Mouse (Mus musculus) forebrain, embryonic 10.5 days (tissue): ENCODE data around the gene Tbx3. TPM values are rescaled to one million over a fixed set of nuclear protein-coding genes. Genes with fewer than 3 reads are reported as not detected.
A peak's percentile ranks its signal among the peaks of the same experiment; 100 is the strongest.

Source experiments
- DNase-seq: peaks from one replicate; pipeline ENCODE4 v3.0.0-alpha.2; 2017; ENCODE audit warnings: low spot score; ENCODE audit errors: extremely low spot score
- H3K27ac ChIP-seq: fragments of 300-500 bp; sonication (generic); 2 replicates; pipeline ENCODE4 v1.5.1; 2016; ENCODE audit warnings: mild to moderate bottlenecking
- H3K27me3 ChIP-seq: fragments of 300-500 bp; sonication (generic); 2 replicates; pipeline ENCODE4 v1.6.1; 2016; ENCODE audit warnings: mild to moderate bottlenecking; ENCODE audit not compliant: poor library complexity, severe bottlenecking
- H3K36me3 ChIP-seq: fragments of 300-500 bp; sonication (generic); replicated peaks from 2 replicates; pipeline ENCODE4 v1.6.1; 2016; ENCODE audit warnings: mild to moderate bottlenecking, moderate library complexity
- H3K4me1 ChIP-seq: fragments of 300-500 bp; sonication (generic); 2 replicates; pipeline ENCODE4 v1.6.1; 2016
- H3K4me3 ChIP-seq: fragments of 300-500 bp; sonication (generic); 2 replicates; pipeline ENCODE4 v1.5.1; 2016; ENCODE audit warnings: mild to moderate bottlenecking, moderate library complexity
- H3K9me3 ChIP-seq: fragments of 300-500 bp; sonication (generic); 2 replicates; pipeline ENCODE4 v1.6.1; 2016; ENCODE audit warnings: mild to moderate bottlenecking, moderate library complexity
- WGBS: fragments of 180-500 bp; shearing (Covaris S2); methylation state at CpG from one replicate; pipeline ENCODE4 v1.1.7; 2016; 5-methylcytosine and 5-hydroxymethylcytosine counted together
- polyA plus RNA-seq: library from polyadenylated mRNA; unstranded; fragments of >200 nt; fragmentation: Nextera tagmentation; extraction: Ambion mirVana; gene quantifications from 2 replicates; pipeline ENCODE4 v1.2.1, GENCODE M21; 2016

Gene Tbx3
- polyA plus RNA-seq, 1 experiment from 2014 or later = 13.9 TPM

DNA sequence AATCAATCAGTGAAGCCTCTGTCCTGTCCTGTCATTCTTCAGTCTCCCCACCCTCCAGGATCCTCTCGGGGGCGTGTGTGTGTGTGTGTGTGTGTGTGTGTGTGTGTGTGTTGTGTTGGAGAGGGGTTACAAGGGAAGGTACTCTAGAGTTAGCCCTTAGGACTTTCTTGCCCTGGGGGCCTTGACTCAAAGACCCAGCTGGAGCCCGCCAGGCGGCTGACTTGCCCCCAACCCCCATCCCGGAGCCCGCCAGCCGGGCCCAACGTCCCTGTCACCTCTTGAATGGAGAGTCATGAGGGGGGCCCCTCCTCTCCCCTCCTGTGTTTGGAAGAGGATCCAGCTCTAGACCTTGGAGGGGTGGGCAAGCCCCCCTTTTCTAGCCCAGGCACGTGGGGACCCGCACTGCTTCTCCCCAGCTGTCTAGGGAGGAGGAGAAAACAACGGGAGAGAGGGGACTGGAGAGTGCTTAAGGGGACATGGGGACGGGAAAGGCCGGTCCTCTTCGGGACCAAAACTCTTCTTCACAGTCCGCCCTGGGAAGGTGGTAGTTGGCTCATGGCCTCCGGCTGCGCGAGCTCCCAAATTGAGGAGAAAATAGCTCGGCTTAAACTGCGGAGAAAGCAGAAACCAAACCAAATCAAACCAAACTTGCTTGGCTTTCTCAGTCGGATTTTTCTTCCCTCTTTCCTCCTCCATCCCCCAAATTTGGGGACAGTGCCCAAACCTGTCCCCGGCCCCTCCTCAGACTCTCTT lies 15.2 kb downstream of the Tbx3 start:
- peaks cover 100% of the 10 kb centered on the region for H3K27me3 ChIP-seq
- peak overlapping the region; percentile 8 for H3K4me3 ChIP-seq
- WGBS = under 1% methylated on average over 22 of the region's 22 CpGs
- H3K4me1 ChIP-seq = peaks cover 52% of the 10 kb centered on the region
- H3K36me3 ChIP-seq = no peaks in the 10 kb centered on the region
- no peaks in the 10 kb centered on the region for H3K9me3 ChIP-seq
- H3K27ac ChIP-seq = peak overlapping the region; percentile 40; the same call in 1 of the 2 replicates
- no peak for DNase-seq

DNA sequence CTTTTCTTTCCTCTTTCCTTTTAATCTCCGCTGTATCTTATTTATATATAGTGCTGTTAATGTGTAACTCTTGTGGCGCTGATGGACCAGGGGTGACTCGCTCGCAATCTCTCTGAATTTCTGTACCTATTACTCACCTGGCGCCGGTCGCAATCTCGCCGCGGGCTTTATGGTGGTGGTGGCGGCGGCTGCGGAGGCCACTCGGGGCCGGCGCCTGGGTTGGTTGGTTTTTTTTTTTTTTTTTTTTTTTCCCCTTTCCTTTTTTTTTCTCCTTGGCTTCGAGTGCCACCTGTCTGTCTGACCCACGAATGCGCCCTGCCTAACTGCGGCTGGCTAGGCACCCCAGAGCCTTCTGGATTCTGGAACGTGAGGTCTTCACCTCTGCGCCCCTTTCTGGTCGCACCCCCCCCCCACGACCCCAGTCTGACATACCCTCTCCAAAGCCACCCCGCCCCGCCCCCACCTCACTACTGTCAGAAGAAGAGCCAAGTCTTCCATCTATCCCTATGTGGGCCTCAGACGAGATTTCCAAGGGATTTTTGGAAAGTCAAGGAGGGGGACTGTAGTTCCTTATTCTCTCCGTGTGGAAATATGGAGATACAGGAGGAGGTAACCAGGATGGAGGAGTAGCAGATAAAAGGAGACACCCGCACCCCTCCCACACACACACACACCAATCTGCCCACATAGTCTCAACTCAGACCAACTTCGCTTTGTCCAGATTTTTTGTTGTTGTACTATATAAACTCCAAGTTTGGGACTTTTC lies 15.9 kb downstream of the Tbx3 start:
- under 1% methylated on average over 30 of the region's 30 CpGs for WGBS
- Histone ChIP-seq H3K36me3 (no peaks in the 10 kb centered on the region), H3K4me1 (peaks cover 50% of the 10 kb centered on the region), H3K9me3 (no peaks in the 10 kb centered on the region), H3K27me3 (peaks cover 100% of the 10 kb centered on the region), H3K27ac (no peak overlapping the region; the same call in 1 of the 2 replicates), H3K4me3 (peak overlapping the region; percentile 16; the same call in 1 of the 2 replicates)
- no peak for DNase-seq

DNA sequence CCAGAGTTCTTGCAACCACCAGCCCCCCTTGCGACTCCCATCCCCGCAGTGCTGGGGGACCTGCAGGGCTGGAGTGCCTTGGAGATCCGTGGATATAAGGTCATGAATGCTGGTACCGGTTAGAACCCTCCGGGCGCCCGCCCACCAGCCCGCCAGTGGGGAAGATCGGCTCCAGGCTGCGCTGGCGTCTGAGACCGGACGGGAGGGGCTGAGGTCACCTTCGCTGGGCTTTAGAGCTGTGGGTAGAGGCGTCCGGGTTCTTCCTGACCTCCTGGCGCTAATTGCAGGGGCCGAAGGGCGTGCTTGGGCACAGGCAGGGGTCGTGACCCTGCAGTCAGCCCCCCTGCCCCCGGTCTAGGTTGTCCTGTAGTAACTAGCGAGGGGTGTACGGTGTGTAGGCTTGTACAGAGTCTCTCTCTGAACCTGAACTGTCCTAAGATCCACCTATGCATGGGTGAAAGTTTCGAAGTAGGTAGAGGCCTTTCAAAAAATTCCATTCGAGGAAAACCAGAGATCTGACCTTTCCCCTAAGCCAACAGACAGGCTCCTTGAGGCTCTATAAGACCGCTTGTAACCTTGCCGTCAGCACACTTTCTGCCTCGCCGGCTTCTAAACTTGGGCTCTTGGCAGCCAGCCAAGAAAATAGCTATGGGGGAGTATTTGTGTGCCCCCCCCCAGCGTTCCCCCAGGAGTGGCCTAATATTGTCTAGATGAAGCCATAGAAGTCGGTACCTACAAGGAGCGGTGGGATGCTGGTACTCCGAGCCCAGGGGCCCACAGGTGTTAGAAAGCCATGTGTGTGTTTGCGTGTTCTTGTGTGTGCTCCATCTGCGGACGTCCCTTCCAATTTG lies 16.8 kb downstream of the Tbx3 start:
- Histone ChIP-seq H3K4me3 (peak overlapping the region; percentile 16; the same call in 1 of the 2 replicates), H3K9me3 (no peaks in the 10 kb centered on the region), H3K27ac (peak overlapping the region; percentile 44; the same call in 1 of the 2 replicates), H3K4me1 (peaks cover 50% of the 10 kb centered on the region), H3K36me3 (no peaks in the 10 kb centered on the region), H3K27me3 (peaks cover 100% of the 10 kb centered on the region)
- 2% methylated on average over 36 of the region's 36 CpGs for WGBS
- no peak for DNase-seq

DNA sequence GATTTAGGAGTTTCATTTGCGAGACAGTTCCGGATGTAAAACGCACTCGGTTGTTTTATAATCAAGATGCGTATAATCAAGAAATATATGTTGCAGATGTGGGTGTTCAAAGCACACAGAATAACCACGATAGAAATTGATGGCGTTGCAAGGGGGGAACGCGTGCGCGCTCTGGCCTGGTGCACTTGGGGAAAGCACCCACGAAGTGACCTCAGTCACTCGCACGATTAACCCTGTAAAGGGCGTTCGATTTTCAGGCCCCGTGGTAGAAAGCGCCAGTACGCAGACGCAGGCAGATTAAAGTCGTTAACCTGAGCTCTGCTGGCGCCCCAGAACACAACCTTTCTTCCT lies 17.4 kb downstream of the Tbx3 start:
- DNase-seq = no peak
- WGBS = 4% methylated on average over 22 of the region's 22 CpGs
- H3K4me1 ChIP-seq = peaks cover 47% of the 10 kb centered on the region
- no peaks in the 10 kb centered on the region for H3K36me3 ChIP-seq
- H3K4me3 ChIP-seq = no peak overlapping the region
- H3K27me3 ChIP-seq = peaks cover 100% of the 10 kb centered on the region
- no peaks in the 10 kb centered on the region for H3K9me3 ChIP-seq
- no peak overlapping the region for H3K27ac ChIP-seq

DNA sequence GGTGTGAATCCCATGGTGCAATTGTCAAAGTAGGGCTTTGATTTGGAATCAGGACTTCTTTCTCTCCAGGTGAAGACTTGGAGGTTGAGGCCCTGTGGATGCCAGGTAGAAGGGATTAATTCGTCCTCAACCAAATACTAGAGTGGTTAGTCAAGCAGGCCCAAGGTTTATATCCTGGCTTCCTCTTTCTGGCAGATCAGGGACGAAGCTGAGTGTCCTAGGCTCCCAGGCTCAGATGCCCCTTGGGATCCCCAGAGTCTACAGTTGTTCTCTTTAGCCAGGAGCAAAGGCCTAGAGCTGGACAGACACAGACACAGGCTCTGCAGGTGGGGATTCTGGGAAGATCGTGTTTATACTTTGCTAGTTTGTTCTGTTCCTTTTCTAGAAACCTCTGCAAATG lies 17.8 kb downstream of the Tbx3 start:
- Histone ChIP-seq H3K36me3 (no peaks in the 10 kb centered on the region), H3K4me3 (no peak overlapping the region), H3K9me3 (no peaks in the 10 kb centered on the region), H3K4me1 (peaks cover 42% of the 10 kb centered on the region), H3K27ac (no peak overlapping the region), H3K27me3 (peaks cover 100% of the 10 kb centered on the region)
- no peak for DNase-seq
- 4% methylated on average over 3 of the region's 3 CpGs for WGBS

DNA sequence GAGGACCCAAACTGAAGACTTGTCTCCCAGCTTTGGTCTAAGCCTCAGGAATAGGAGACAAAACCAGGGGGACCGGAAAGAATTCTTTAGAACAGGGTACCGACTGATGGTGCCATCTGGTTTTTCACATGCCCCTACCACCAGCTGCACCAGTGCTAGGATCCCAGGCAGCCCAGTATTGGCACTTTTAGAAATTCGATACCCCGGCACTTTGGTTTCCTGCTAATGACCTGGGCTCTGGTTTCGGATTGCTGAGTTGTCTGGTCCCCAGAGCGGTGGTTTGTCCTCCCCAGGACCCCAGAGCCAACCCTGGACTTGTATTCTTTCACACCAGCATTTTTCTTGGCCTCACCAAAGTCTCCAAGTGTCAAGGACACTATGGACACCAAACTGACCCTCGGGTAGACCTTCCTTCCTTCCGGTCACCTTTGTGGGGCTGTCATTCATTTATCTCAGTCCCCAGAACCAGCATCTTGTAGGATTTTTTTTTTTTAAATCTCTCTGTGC lies 18.5 kb downstream of the Tbx3 start:
- Histone ChIP-seq H3K4me3 (no peak overlapping the region), H3K9me3 (no peaks in the 10 kb centered on the region), H3K36me3 (no peaks in the 10 kb centered on the region), H3K27ac (no peak overlapping the region), H3K27me3 (peaks cover 100% of the 10 kb centered on the region), H3K4me1 (peaks cover 46% of the 10 kb centered on the region)
- WGBS = 12% methylated on average over 8 of the region's 8 CpGs
- DNase-seq = no peak

DNA sequence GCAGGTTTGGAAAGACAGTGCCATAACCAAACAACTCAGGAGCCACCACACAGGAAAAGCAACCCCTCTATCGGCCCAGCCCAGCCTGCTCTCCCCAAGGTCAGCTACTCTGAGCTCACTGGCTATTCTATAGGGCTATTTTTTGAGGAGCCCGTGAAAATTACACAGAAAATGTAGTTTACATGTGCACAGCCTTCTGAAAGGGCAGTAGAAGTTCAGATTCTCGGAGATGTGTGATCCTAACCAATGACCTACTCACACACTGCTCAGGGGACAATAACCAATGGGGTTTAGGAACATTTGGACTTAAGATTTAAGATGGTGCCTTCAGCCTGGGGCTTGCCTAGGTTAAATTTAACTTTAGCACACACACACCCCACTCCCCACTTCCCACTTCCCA lies 19.0 kb downstream of the Tbx3 start:
- Histone ChIP-seq H3K4me1 (peaks cover 51% of the 10 kb centered on the region), H3K9me3 (no peaks in the 10 kb centered on the region), H3K4me3 (no peak overlapping the region), H3K27ac (no peak overlapping the region), H3K36me3 (no peaks in the 10 kb centered on the region), H3K27me3 (peaks cover 100% of the 10 kb centered on the region)
- WGBS = 41% methylated on average over 3 of the region's 3 CpGs
- DNase-seq = no peak

DNA sequence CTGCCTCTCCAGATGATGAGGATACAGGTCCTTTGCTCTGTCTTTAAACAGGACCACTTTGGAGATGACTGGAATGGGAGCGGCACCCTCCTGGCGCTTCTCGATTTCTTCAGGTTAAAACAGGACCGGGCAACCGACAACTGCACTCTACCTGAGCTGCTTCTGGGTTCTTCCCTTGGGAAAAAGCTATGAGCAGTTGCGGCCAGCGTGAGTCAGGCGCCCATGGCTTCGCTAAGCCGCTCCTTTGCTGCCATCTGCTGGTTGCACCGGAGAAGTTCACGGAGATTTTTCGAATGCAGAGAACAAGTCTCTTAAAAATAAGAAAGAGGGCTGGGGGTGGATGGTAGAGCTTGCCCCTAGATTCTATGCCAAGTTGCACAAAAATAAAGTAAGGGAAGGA lies 20.6 kb downstream of the Tbx3 start:
- DNase-seq = peak; percentile 79
- Histone ChIP-seq H3K4me3 (no peak overlapping the region), H3K36me3 (no peaks in the 10 kb centered on the region), H3K27me3 (peaks cover 99% of the 10 kb centered on the region), H3K27ac (no peak overlapping the region), H3K4me1 (peaks cover 58% of the 10 kb centered on the region), H3K9me3 (no peaks in the 10 kb centered on the region)
- 1% methylated on average over 13 of the region's 13 CpGs for WGBS

DNA sequence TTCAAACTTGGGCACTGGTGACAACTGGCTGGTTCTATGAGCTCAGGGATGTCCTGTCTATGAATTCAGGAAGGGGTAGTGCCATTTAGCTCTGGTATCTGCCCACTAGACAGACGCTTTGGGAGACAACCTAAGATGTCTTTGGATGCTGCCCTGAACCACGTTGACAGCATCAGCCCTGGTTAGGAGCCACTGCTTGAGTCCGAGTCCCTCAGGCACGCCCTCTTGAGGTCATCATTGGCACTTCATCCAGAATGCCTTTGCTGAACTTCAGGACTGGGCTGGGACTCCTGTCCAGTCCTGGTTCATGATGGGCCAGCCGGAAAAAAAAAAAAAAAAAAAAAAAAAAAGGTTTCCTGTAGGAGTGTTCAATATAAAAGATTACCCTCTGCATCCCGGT lies 22.0 kb downstream of the Tbx3 start:
- peaks cover 48% of the 10 kb centered on the region for H3K4me1 ChIP-seq
- H3K4me3 ChIP-seq = no peak overlapping the region
- 36% methylated on average over 6 of the region's 6 CpGs for WGBS
- no peaks in the 10 kb centered on the region for H3K36me3 ChIP-seq
- peaks cover 99% of the 10 kb centered on the region for H3K27me3 ChIP-seq
- no peak overlapping the region for H3K27ac ChIP-seq
- DNase-seq = no peak
- no peaks in the 10 kb centered on the region for H3K9me3 ChIP-seq

DNA sequence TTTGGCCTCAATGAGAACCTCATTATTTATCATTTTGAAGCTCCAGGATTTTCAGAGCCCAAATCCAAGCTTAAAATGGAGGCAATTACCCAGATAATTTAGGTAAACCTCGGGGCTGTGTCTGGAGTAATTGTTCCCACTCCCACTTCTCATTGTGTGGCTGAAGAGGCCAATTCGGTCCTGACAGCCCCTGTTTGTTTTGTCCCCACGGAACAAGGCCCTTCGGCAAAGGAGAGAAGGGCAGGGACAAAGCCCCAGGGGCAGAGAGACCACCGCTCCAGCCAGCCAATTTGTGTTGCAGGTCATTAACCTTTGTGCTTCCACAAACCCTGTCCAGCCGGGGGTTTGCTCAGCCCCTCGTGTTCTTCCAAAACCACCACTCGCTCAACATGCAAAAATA lies 24.4 kb downstream of the Tbx3 start:
- H3K4me3 ChIP-seq = no peak overlapping the region
- peak overlapping the region; percentile 30; the same call in 1 of the 2 replicates for H3K27ac ChIP-seq
- peaks cover 27% of the 10 kb centered on the region for H3K4me1 ChIP-seq
- WGBS = 5% methylated on average over 8 of the region's 8 CpGs
- peak; percentile 69 for DNase-seq
- no peaks in the 10 kb centered on the region for H3K9me3 ChIP-seq
- no peaks in the 10 kb centered on the region for H3K36me3 ChIP-seq
- H3K27me3 ChIP-seq = peaks cover 93% of the 10 kb centered on the region

DNA sequence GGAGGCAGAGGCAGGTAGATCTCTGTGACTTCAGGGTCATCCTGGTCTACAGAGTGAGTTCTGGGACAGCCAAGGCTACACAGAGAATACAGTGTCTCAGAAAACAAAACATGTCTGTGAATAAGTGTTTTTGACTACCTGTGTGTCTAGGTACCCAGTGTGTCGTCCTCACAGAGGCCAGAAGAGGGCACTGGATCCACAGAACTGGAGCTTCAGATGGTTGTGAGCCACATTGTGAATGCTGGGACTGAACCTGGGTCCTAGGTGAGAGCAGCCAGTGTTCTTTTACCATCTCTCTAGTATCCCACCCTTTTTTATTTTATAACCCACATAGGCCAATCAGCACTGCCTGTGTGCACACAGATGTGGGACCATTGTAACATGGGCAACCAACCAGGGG lies 32.6 kb downstream of the Tbx3 start:
- Histone ChIP-seq H3K27me3 (peaks cover 93% of the 10 kb centered on the region), H3K4me1 (peaks cover 13% of the 10 kb centered on the region), H3K27ac (no peak overlapping the region), H3K36me3 (no peaks in the 10 kb centered on the region), H3K4me3 (no peak overlapping the region), H3K9me3 (no peaks in the 10 kb centered on the region)
- WGBS = 69% methylated on average over 1 of the region's 1 CpGs
- no peak for DNase-seq

DNA sequence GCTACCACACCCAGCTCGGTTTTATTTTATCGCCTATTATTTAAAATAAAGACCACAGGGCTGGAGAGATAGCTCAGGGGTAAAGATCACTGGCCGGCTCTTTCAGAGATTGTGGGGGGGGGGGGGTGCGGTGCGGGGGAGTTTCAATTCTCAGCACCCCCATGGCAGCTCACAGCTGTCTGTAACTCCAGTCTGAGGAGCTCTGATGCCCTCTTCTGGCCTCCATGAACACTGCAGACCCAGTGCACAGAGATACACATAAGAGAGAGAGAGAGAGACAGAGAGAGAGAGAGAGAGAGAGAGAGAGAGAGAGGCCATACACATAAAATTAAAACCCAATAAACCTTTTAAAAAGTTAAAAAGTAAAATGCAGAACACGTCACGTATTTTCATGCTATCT lies 34.4 kb downstream of the Tbx3 start:
- DNase-seq = no peak
- no peaks in the 10 kb centered on the region for H3K36me3 ChIP-seq
- no peak overlapping the region for H3K4me3 ChIP-seq
- H3K27me3 ChIP-seq = peaks cover 99% of the 10 kb centered on the region
- no peak overlapping the region for H3K27ac ChIP-seq
- 65% methylated on average over 7 of the region's 7 CpGs for WGBS
- peaks cover 5% of the 10 kb centered on the region; the same call in 1 of the 2 replicates for H3K9me3 ChIP-seq
- peaks cover 15% of the 10 kb centered on the region for H3K4me1 ChIP-seq
